Mouse (Mus musculus) natural killer cell, adult 2 months (primary cell): ENCODE measurements around the gene Entpd3.
A peak's percentile ranks its signal among the peaks of the same experiment; 100 is the strongest.

ENCODE experiments used
- DNase-seq, 2 experiments: peaks; one replicate each; pipeline ENCODE4 v3.0.0; 2022; ENCODE audit warnings: low spot score in 2 of 2

Entpd3 gene

GRCm38 (mm10) chr9:120579808-120580207 lies 40.2 kb downstream of the Entpd3 start:
- no peak for DNase-seq

DNA sequence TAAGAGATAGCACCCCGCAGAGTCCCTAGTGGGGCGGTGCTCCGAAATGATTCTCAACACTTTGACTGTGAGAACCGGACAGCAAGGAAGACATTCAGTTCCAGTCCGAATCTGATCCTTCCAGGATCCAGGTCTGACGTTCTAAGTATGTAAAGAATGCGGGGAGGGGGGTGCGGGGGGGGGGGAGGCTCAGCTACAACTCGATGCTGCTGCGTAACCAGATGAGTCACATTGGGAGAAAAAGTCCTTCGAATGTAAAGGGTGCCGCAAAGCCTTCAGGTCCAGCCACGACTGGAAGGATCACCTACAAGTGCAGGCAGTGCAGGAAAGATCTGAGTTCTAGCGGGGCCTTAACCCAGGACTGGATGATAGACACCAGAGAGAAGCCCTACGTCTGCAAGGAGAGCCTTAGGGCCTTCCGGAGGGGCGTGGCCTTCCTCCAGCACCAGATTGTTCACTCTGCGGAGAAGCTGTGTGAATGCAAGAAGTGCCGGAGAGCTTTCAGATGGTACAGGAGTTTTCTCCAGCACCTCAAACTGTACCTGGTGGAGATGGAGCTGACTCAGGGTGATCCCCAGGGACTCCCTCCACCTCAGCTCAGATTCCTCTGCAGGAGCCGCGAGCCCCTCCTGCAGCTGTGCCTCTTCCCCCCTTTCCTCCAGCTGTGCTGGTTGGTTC lies 42.5 kb downstream of the Entpd3 start:
- peak in 1 of 2 experiments; percentile 41 for DNase-seq

GRCm38 (mm10) chr9:120582619-120583308 lies 43.1 kb downstream of the Entpd3 start:
- peak; percentile 87 to 88 for DNase-seq

DNA sequence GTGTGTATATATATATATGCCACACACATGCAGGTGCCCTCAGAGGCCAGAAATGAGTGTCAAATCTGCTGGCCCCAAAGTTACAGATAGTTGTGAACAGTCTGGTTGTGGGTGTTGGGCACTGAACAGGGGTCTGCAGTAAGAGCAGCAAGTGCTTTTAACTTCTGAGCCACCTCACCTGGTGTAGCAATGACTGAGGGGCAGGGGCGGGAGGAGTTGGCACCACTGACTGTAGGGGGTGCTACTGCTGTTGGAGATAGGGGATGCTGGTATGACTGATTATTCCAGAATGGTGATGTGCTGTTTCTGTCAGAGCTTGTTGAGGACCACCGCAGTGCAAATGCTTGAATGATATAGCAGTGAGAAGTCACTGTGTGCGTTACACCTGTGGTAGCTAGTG lies 43.7 kb downstream of the Entpd3 start:
- DNase-seq: no peak

DNA sequence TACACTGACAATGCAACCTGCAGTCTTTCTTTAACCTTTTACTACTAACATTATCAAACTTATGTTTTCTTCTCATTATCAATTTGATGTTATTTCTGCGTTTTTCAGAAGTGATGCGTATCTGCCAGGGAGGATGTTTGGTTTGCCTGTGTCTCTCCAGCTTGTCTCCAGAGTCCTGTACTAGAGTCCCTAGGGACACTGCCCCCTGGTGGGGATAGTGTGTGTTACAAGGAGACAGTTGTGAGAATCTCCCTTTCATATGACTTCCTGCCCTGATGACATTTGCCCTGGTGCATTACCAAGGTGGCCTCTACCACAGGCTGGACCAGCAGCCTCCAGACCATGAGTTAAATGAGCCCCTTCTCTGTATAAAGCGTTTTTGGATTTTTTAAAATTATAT lies 46.9 kb downstream of the Entpd3 start:
- DNase-seq: peak; percentile 65 to 76

- peak; percentile 47 to 66 for DNase-seq
Measured at GRCm38 (mm10) chr9:120591490-120591889, 51.9 kb downstream of the Entpd3 start.

GRCm38 (mm10) chr9:120593383-120594101 lies 53.9 kb downstream of the Entpd3 start:
- DNase-seq: no peak

DNA sequence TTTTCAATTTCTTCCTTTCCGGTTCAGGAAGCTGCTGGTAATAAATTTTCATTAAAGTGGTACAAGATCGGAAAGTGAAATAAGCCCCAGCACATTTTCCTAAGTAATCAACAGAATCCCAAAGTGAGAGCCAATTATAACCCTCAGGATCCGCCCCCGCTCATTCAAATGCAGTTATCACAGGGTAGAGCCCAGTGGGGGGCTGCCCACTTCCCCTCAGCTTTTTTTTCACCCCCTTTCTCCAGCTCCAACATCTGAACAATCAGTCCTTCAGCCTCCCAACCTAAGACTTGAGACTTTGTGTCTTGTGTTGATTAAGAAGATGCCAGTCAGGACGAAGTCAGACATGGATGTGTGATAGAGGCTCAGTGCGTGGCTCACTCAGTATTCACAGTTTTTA lies 55.2 kb downstream of the Entpd3 start:
- no peak for DNase-seq

DNA sequence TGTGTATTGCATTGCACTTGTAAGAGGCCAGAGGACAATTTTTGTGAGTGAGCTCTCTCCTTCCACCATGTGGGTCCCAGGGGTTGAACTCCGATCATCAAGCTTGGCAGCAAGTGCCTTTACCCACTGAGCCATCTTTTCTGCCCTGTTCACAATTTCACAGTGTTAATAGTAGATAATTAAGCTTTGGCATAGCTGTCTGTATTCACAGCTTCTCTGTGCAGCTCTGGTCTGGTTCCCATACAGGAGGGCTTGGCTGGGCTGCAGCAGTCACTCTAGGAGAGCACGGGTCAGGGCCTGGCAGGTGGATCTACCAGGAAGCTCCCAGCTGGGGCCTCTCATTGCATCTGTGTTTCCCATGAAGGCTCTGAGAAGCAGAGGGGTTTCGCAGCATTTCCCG lies 55.7 kb downstream of the Entpd3 start:
- DNase-seq: no peak

DNA sequence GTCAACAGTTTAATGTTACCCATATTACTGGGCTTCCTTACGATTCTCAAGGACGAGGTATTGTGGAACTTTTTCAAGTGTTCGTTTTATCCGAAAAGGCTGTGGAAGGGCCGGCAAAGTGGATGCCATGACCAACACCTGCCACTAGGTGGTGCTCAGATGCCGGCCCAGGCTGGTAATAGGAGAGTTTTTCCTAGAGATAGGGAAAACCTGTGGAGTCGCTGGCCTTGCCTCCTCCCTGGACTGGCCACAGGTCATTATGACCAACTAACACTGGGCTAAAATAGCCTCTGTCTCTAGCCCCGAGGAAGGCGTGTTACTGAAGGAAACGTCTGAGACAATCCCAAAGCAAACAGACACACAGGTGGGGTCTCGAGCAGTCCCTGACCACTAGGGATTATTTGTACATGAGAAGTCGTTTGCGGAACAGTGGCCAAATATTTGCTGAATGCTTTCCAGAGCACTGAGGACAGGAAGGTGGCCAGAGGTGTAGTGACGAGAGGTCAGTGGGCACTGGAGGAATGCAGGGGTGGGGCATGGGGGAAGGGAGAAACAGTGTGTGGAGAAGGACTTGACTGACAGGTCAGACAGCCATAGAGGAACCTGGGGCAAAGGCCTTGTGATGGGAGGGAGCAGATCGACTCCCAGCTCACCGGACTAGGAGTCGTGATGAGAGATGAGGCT lies 62.0 kb downstream of the Entpd3 start:
- peak; percentile 26 to 42 for DNase-seq

DNA sequence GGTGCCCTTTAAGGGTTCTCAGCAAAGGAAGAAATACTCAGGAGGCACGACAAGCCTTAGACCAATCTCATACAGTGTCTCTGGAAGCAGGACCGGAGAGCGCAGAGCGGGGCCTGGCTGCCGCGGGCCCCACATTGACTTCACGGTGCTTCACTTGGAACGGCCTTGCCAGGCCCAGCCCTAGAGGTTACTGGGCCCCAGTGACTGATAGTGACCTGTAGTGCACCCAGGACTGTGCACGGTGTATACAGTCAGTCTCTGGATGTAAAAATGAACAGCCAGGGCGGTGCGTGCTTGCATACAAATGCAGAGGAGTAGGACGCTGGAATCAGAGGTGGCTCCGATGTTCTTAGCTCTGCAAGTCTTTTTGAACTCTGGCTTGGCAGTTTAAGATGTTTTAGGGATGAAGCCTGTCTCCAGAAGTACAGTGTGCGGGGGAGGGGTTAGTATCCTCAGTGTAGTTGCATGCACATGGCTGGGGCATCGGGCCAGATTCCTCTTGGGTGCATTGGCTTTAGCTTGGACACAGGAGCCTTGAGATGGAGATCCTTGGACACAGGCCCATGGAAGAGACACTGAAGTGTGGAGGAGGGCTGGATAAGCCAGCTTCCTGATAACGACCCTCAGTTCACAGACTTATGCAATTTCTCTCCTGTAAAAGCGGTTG lies 62.7 kb downstream of the Entpd3 start:
- no peak for DNase-seq

- DNase-seq: peak; percentile 48 to 58
Measured at GRCm38 (mm10) chr9:120602839-120603511, 63.4 kb downstream of the Entpd3 start.

DNA sequence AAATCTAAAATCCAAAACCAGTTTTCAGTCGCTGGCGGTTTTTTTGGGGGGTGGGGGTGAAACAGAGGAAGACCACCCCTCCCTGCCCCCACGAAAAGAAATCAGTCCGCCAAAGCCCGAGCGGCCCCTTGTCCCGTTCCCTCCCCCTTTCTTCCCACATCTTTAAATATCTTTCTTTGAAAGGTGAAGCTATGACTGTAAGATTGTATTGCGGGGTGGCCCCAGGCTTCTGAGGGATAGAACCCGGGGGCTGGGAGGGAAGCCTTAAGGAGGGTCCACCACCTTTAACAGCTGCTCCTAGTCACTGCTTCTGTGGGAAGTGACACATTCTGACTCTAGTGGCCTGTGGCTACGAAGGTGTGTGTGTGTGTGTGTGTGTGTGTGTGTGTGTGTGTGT lies 63.9 kb downstream of the Entpd3 start:
- DNase-seq: no peak

- no peak for DNase-seq
Measured at GRCm38 (mm10) chr9:120603956-120604355, 64.3 kb downstream of the Entpd3 start.

DNA sequence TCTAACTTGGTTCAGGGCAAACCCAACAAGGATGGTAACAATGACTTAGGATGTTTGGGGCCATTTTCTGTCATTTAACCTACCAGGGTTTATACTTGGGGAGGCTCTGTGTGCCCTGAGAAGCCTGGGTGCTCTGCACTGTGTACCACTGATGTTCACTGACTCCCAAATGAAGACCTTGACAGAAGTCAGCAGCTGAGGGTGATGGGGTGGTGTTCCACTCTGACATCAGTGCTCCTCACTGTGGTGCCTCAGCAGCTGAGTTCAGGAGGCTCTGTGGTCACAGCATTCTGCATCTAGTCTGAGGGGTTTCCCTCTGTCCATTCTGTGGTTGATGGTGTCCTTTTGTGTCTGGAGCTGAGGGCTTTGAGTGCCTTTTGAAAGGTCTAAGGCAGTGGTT lies 71.4 kb downstream of the Entpd3 start:
- DNase-seq: no peak

- DNase-seq: no peak
Measured at GRCm38 (mm10) chr9:120614059-120614458, 74.4 kb downstream of the Entpd3 start.
